Mouse (Mus musculus) MEL (cell line): Measurements from ENCODE around the gene Ddias. TPM values are rescaled to one million over a fixed set of nuclear protein-coding genes. Genes with fewer than 3 reads are reported as not detected.

Experiments
- DNase-seq: peaks from one replicate; pipeline ENCODE4 v3.0.0; 2011; ENCODE audit warnings: low read depth, low spot score
- H3K27ac ChIP-seq: 2 replicates; pipeline ENCODE4 v1.5.1; 2012; ENCODE audit warnings: low read depth, mild to moderate bottlenecking, control low read depth, low read length, moderate library complexity; ENCODE audit not compliant: control insufficient read depth
- H3K27me3 ChIP-seq, 2 experiments: fragments of 150-350 bp in 1 of 2; sonication (generic) in 1 of 2; 2 replicates each; pipeline ENCODE4 v1.6.1; 2012; ENCODE audit warnings: low read length in 2 of 2, mild to moderate bottlenecking in 2 of 2, improper control_type of control experiment in 1 of 2, moderate library complexity in 1 of 2; ENCODE audit not compliant: insufficient read depth in 2 of 2, control insufficient read depth in 1 of 2
- H3K36me3 ChIP-seq, 2 experiments: 2 replicates each; pipeline ENCODE4 v1.6.1; 2012 to 2014; ENCODE audit warnings: low read length in 2 of 2, improper control_type of control experiment in 1 of 2, inconsistent platforms in 1 of 2, mild to moderate bottlenecking in 1 of 2; ENCODE audit not compliant: insufficient read depth in 2 of 2, control insufficient read depth in 1 of 2
- H3K4me1 ChIP-seq, 2 experiments: fragments of 150-350 bp in 1 of 2; sonication (generic) in 1 of 2; 2 replicates each; pipeline ENCODE4 v1.6.1; 2012; ENCODE audit warnings: low read length in 2 of 2, improper control_type of control experiment in 1 of 2, mild to moderate bottlenecking in 1 of 2; ENCODE audit not compliant: insufficient read depth in 2 of 2, control insufficient read depth in 1 of 2
- H3K4me3 ChIP-seq, 2 experiments: fragments of 150-350 bp in 1 of 2; sonication (generic) in 1 of 2; 2 replicates each; pipeline ENCODE4 v1.5.1; 2012; ENCODE audit warnings: low read depth in 2 of 2, low read length in 2 of 2, mild to moderate bottlenecking in 2 of 2, moderate library complexity in 2 of 2, control low read depth in 1 of 2, improper control_type of control experiment in 1 of 2; ENCODE audit not compliant: control insufficient read depth in 1 of 2, insufficient read depth in 1 of 2
- H3K79me2 ChIP-seq: 2 replicates; pipeline ENCODE4 v1.6.1; 2012; ENCODE audit warnings: mild to moderate bottlenecking, low read length, moderate library complexity; ENCODE audit not compliant: control insufficient read depth, poor library complexity, insufficient read depth
- H3K9ac ChIP-seq: 2 replicates; pipeline ENCODE4 v1.6.1; 2012; ENCODE audit warnings: low read depth, mild to moderate bottlenecking, control low read depth, low read length, moderate library complexity; ENCODE audit not compliant: control insufficient read depth, poor library complexity, severe bottlenecking
- H3K9me3 ChIP-seq: fragments of 150-350 bp; sonication (generic); replicated peaks from 2 replicates; pipeline ENCODE4 v1.6.1; 2012; ENCODE audit warnings: mild to moderate bottlenecking, low read length, improper control_type of control experiment, moderate library complexity; ENCODE audit not compliant: insufficient read depth
- BHLHE40 ChIP-seq: IDR thresholded peaks from 2 replicates; pipeline ENCODE4 v1.6.1; 2012; ENCODE audit warnings: low read depth, mild to moderate bottlenecking, inconsistent platforms, low read length, improper control_type of control experiment, borderline replicate concordance
- CHD1 ChIP-seq: IDR thresholded peaks from 2 replicates; pipeline ENCODE4 v1.6.1; 2012; ENCODE audit warnings: low read depth, mild to moderate bottlenecking, inconsistent platforms, low read length, improper control_type of control experiment
- HCFC1 ChIP-seq: IDR thresholded peaks from 2 replicates; pipeline ENCODE4 v1.6.1; 2012; ENCODE audit warnings: low read depth, mild to moderate bottlenecking, inconsistent platforms, low read length, improper control_type of control experiment, moderate library complexity
- KAT2A ChIP-seq: conservative IDR thresholded peaks from 2 replicates; pipeline ENCODE4 v1.6.1; 2012; ENCODE audit warnings: low read depth, low read length, improper control_type of control experiment, inconsistent platforms
- MAFK ChIP-seq: IDR thresholded peaks from 2 replicates; pipeline ENCODE4 v1.6.1; 2011; ENCODE audit warnings: low read depth, mild to moderate bottlenecking, low read length, improper control_type of control experiment, borderline replicate concordance
- MAZ ChIP-seq: IDR thresholded peaks from 2 replicates; pipeline ENCODE4 v1.6.1; 2012; ENCODE audit warnings: low read depth, mild to moderate bottlenecking, inconsistent platforms, low read length, improper control_type of control experiment
- MXI1 ChIP-seq: IDR thresholded peaks from 2 replicates; pipeline ENCODE4 v1.6.1; 2011; ENCODE audit warnings: mild to moderate bottlenecking, low read depth, low read length, improper control_type of control experiment
- MYB ChIP-seq: IDR thresholded peaks from 2 replicates; pipeline ENCODE4 v1.6.1; 2011; ENCODE audit warnings: mild to moderate bottlenecking, low read depth, low read length, improper control_type of control experiment
- NELFE ChIP-seq: IDR thresholded peaks from 2 replicates; pipeline ENCODE4 v1.6.1; 2011; ENCODE audit warnings: low read depth, low read length, improper control_type of control experiment
- NRF1 ChIP-seq: IDR thresholded peaks from 2 replicates; pipeline ENCODE4 v1.6.1; 2014; ENCODE audit warnings: low read depth, mild to moderate bottlenecking, inconsistent platforms, low read length, improper control_type of control experiment, moderate library complexity; ENCODE audit not compliant: poor library complexity, insufficient read depth, severe bottlenecking
- POLR2AphosphoS5 ChIP-seq: IDR thresholded peaks from 2 replicates; pipeline ENCODE4 v1.6.1; 2012; ENCODE audit warnings: low read depth, borderline replicate concordance, mild to moderate bottlenecking, inconsistent platforms, low read length, moderate library complexity, mixed read lengths
- SMC3 ChIP-seq: IDR thresholded peaks from 2 replicates; pipeline ENCODE4 v1.6.1; 2011; ENCODE audit warnings: low read depth, low read length, improper control_type of control experiment
- TCF12 ChIP-seq: IDR thresholded peaks from 2 replicates; pipeline ENCODE4 v1.6.1; 2014; ENCODE audit warnings: low read depth, mild to moderate bottlenecking, inconsistent platforms, low read length, improper control_type of control experiment, moderate library complexity
- USF1 ChIP-seq: IDR thresholded peaks from 2 replicates; pipeline ENCODE4 v1.6.1; 2014; ENCODE audit warnings: low read depth, mild to moderate bottlenecking, inconsistent platforms, low read length, improper control_type of control experiment, moderate library complexity
- ZMIZ1 ChIP-seq: IDR thresholded peaks from 2 replicates; pipeline ENCODE4 v1.6.1; 2012; ENCODE audit warnings: low read depth, mild to moderate bottlenecking, inconsistent platforms, low read length, improper control_type of control experiment, moderate library complexity
- polyA plus RNA-seq, 2 experiments: library from polyadenylated mRNA; stranded (reverse) in 1 of 2; unstranded in 1 of 2; fragments of >175 nt in 1 of 2; fragments of >200 nt in 1 of 2; gene quantifications; 2 replicates each; pipeline versions ENCODE4 v1.2.1 to v1.2.4; 2012; ENCODE audit warnings: low replicate concordance in 2 of 2, low read depth in 1 of 2; ENCODE audit not compliant: insufficient read length in 2 of 2, insufficient read depth in 1 of 2, missing spikeins in 1 of 2
- total RNA-seq: library from RNA; depleted of rRNA; stranded (reverse); fragments of 300-350 nt; gene quantifications from 2 replicates; pipeline ENCODE4 v1.2.3, GENCODE M21; 2012; rRNA removed

The Ddias gene
- total and polyA plus RNA-seq, 3 experiments: 19.9 to 23.5 TPM; not detected in 1

GRCm38 (mm10) chr7:92811667-92812279 lies 62.3 kb downstream of the Ddias start:
- Histone ChIP-seq H3K36me3 (no peaks in the 10 kb centered on the region), H3K27ac (no peak overlapping the region), H3K79me2 (no peaks in the 10 kb centered on the region), H3K4me1 (no peaks in the 10 kb centered on the region), H3K9me3 (no peaks in the 10 kb centered on the region), H3K4me3 (no peak overlapping the region), H3K9ac (no peak overlapping the region), H3K27me3 (no peaks in the 10 kb centered on the region)
- no peak for DNase-seq
- TF ChIP-seq ZMIZ1 (no peak), POLR2AphosphoS5 (no peak), KAT2A (no peak), HCFC1 (no peak), NRF1 (no peak), MXI1 (no peak), TCF12 (no peak), MAZ (no peak), USF1 (no peak), NELFE (no peak), MAFK (no peak), BHLHE40 (no peak), MYB (no peak), SMC3 (no peak), CHD1 (no peak)

Other genes with a start within 250 kb of the Ddias start
- gene Ankrd42, start 237.1 kb downstream of the Ddias start, total RNA-seq: 0.75 and 1.1 TPM in 2 replicates
- gene Ankrd42, start 237.1 kb downstream of the Ddias start, polyA plus RNA-seq: 1 to 10 TPM in 1 of 2 experiments, not detected in 1; 1.4 TPM
- gene Pcf11, start 204.3 kb downstream of the Ddias start, total RNA-seq: 24.7 and 25.6 TPM in 2 replicates
- 10 to 100 TPM; 34.0 to 60.3 TPM for gene Pcf11, start 204.3 kb downstream of the Ddias start, polyA plus RNA-seq
- gene Rab30, start 132.6 kb downstream of the Ddias start, total RNA-seq: 0.62 and 1.3 TPM in 2 replicates
- gene Rab30, start 132.6 kb downstream of the Ddias start, polyA plus RNA-seq: 1 to 10 TPM in 1 of 2 experiments, not detected in 1; 1.3 TPM
- 41.6 and 48.4 TPM in 2 replicates for gene Prcp, start 223 bp upstream of the Ddias start, total RNA-seq
- gene Prcp, start 223 bp upstream of the Ddias start, polyA plus RNA-seq: 10 to 100 TPM in 1 of 2 experiments, not detected in 1; 40.3 TPM
- gene Fam181b, start 205.6 kb upstream of the Ddias start, total RNA-seq: not detected in 2 replicates
- gene Fam181b, start 205.6 kb upstream of the Ddias start, polyA plus RNA-seq: not detected